Mouse (Mus musculus) layer of hippocampus, postnatal 10 days (tissue): ENCODE measurements at regions not wholly inside any gene's neighbourhood (a gene's known extent, or its start where the extent isn't known, plus 50 kb on each side); places are given as distances from the start of the nearest gene placed in this dataset.

Experiments used
- DNase-seq, 2 experiments: peaks; one replicate each; pipeline ENCODE4 v3.0.0; 2021; ENCODE audit warnings: low spot score in 2 of 2

GRCm38 (mm10) chr12:45745697-45746096, 671.2 kb upstream of the Stxbp6 start:
- DNase-seq, result no peak

- no peak for DNase-seq
These were observed 670.1 kb upstream of the Stxbp6 start for GRCm38 (mm10) chr12:45744619-45745018.

GRCm38 (mm10) chr12:45733661-45734060, 659.2 kb upstream of the Stxbp6 start:
- no peak for DNase-seq

GRCm38 (mm10) chr12:45724565-45725370, 650.3 kb upstream of the Stxbp6 start:
- DNase-seq, result no peak

- no peak for DNase-seq
These were observed 636.8 kb upstream of the Stxbp6 start for GRCm38 (mm10) chr12:45711351-45711750.

GRCm38 (mm10) chr12:45710766-45711165, 636.3 kb upstream of the Stxbp6 start:
- DNase-seq, result no peak

- DNase-seq, result no peak
These were observed 614.8 kb upstream of the Stxbp6 start for GRCm38 (mm10) chr12:45689291-45689690.

GRCm38 (mm10) chr12:45686765-45687164, 612.3 kb upstream of the Stxbp6 start:
- no peak for DNase-seq

- peak in 1 of 2 experiments; percentile 13 for DNase-seq
These were observed 597.9 kb upstream of the Stxbp6 start for GRCm38 (mm10) chr12:45672361-45672760.

- DNase-seq, result peak in 1 of 2 experiments; percentile 16
These were observed 597.0 kb upstream of the Stxbp6 start for GRCm38 (mm10) chr12:45671554-45671948.

- DNase-seq, result no peak
These were observed 596.5 kb upstream of the Stxbp6 start for GRCm38 (mm10) chr12:45670874-45671553.

GRCm38 (mm10) chr12:45670246-45670873, 595.9 kb upstream of the Stxbp6 start:
- DNase-seq, result no peak

GRCm38 (mm10) chr12:45659612-45660011, 585.1 kb upstream of the Stxbp6 start:
- DNase-seq, result no peak

- no peak for DNase-seq
These were observed 582.1 kb upstream of the Stxbp6 start for GRCm38 (mm10) chr12:45656574-45656973.

- no peak for DNase-seq
These were observed 574.1 kb upstream of the Stxbp6 start for GRCm38 (mm10) chr12:45648654-45649053.

GRCm38 (mm10) chr12:45644180-45644579, 569.7 kb upstream of the Stxbp6 start:
- no peak for DNase-seq

- DNase-seq, result no peak
These were observed 548.3 kb upstream of the Stxbp6 start for GRCm38 (mm10) chr12:45622830-45623229.

GRCm38 (mm10) chr12:45620056-45620455, 545.5 kb upstream of the Stxbp6 start:
- DNase-seq, result no peak

- DNase-seq, result no peak
These were observed 540.1 kb upstream of the Stxbp6 start for GRCm38 (mm10) chr12:45614509-45615150.

- no peak for DNase-seq
These were observed 539.6 kb upstream of the Stxbp6 start for GRCm38 (mm10) chr12:45614074-45614473.

GRCm38 (mm10) chr12:45599443-45599842, 524.9 kb upstream of the Stxbp6 start:
- no peak for DNase-seq
